Mouse (Mus musculus) frontal cortex, postnatal 25 days (tissue): ENCODE data around the gene Olfr1331.
"Not testable (repeated sequence)": the region's sequence is repeated elsewhere in the genome, so short reads cannot be mapped to it uniquely, and the experiment has no call there.

ENCODE experiments used
- DNase-seq, 2 experiments: peaks; one replicate each; pipeline ENCODE4 v3.0.0; 2022; ENCODE audit warnings: low spot score in 2 of 2

Olfr1331 gene

DNA sequence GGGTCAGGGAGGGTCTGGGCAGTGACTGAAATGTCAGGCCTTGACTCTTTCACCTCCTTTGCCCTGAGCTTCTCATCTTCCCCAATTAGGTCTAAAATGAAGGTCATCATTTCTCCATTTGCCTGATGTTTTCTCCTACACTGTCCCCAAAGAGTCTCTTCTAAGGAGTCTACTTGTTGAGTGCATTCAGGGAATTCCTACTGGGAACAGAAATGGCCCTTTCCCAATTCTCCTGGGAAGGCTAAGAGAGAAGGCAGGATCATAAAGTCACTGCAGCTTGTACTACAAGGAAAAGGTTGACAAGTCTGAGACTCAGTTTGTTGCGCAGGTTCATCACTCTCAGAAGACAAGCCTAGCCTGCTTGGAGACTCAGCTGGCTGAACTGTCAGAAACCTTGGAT is at the start of gene Olfr1331:
Gene Olfr1331, plus strand, starts transcription at position 301 of the 400 bp plus-strand sequence.
- no peak for DNase-seq

DNA sequence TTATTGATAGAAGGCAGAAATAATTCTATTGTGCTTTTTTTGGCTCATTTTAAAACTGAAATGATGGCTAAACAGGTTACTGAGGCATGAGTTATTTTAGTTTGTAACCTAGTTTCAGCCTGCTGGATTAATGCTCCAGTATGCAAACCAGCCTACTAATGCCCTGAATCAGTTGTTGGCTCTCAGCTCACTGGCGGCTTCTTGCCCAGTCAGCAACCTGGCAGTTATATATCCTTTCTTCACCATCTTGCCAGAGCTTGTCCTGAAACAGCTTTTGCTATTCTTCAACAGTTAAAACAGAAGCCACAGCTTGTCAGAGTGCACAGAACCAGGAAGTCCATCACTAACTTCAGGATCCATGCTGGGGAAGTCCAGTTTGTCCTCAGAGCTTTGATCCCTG is 45.5 kb upstream of the Olfr1331 start:
- no peak for DNase-seq

DNA sequence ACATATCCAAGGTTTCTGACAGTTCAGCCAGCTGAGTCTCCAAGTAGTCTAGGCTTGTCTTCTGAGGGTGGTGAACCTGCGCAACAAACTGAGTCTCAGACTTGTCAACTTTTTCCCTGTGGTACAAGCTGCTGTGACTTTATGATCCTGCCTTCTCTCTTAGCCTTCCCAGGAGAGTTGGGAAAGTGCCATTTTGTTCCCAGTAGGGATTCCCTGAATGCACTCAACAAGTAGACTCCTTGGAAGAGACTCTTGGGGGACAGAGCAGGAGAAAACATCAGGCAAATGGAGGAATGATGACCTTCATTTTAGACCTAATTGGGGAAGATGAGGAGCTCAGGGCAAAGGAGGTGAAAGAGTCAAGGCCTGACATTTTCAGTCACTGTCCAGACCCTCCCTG is 28.3 kb upstream of the Olfr1331 start, which contains the start of gene Olfr1333:
Gene Olfr1333, minus strand, starts transcription at position 101 of the 400 bp plus-strand sequence.
- DNase-seq, result no peak

DNA sequence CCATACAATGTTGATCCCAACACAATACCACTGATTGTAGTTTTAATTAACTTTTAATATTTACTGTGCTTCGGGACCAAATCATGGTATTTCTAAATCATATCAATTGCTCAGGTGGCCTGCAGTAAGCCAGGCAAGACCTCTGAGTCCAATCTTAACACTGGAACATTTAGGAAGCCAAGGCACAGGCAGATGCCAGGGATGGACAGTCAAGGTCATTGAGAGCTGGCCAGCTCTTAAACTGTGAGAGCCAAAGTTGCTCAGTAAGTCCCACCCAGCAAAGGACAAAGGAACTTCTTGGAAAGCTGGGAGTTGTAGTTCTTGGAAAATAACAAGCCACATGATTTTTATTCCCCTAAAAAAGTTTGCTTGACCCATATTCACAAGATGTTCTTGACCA is 2.7 kb upstream of the Olfr1331 start:
- no peak for DNase-seq

DNA sequence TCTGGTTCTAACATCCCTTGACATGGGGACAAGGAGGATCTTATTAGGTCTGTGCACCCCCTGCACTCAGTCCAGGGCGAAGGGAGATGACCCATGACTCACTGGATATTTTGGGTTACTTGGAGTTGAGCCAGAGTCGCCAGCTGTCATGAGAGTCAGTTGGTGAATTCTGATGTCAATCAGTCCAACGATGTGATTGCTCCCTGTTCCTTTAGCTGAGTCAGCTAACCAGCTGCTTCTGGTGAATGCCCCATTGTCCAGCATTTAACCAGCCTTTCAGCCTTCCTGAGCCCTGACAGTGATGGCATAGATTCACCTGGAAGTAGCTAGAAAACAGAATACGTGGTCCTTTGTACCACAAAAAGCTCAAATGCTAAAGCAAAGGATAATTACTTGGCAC is 1.7 kb upstream of the Olfr1331 start:
- no peak for DNase-seq

DNA sequence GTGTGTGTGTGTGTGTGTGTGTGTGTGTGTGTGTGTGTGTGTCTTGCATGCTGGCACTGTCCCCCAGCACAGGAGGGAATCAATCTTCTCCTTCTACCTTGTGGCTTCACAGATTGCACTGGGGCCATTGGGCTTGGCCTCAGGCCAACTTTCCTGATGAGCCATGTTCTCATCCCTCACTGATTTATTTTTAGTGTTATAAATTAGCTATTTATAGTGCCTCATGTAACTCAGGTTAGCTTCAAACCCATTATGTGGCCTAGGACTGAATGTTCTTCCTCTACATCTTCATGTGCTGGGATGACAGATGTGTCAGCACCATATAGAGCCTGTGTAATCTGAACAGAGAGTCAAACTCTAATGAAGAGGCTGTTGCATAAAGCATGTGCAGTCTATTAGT is 3.1 kb downstream of the Olfr1331 start:
- no peak for DNase-seq

DNA sequence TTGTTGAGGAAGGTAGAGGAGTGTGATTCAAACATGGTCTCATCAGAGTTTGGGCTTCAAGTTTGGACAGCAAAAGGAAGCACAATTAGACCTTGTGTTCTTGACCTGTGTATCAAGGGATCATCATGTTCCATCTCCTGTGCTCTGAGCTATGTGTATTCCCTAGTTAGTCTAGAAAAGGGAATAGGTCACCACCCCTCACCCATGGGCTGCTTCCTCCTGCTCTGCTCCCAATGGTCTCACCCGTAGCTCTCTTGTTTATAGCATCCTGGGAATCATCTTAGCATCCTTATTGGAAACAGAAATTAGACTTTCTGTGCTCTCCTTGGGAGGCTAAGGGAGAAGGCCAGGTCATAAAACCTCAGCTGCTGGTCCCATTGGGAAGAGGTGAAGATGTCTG is 23.8 kb downstream of the Olfr1331 start, which contains the start of gene Olfr1330:
Gene Olfr1330, plus strand, starts transcription at position 301 of the 400 bp plus-strand sequence.
- no peak for DNase-seq

DNA sequence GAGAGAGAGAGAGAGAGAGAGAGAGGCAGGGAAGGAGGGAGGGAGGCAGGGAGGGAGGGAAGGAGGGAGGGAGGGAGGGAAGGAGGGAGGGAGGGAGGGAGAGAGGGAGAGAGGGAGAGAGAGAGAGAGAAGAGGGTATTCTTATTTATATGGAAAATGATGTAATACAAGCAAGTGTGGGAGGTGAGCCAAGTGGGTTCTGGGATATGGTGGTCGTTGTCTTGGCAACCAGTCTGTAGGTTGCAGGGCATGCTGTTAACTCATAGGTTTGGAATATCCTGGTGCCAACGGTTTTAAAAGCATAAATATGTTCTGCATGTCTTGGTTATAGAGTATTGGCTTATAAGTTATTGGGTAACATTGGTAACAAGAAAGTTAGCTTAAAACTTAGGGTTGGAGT is 37.5 kb downstream of the Olfr1331 start:
- no peak for DNase-seq

DNA sequence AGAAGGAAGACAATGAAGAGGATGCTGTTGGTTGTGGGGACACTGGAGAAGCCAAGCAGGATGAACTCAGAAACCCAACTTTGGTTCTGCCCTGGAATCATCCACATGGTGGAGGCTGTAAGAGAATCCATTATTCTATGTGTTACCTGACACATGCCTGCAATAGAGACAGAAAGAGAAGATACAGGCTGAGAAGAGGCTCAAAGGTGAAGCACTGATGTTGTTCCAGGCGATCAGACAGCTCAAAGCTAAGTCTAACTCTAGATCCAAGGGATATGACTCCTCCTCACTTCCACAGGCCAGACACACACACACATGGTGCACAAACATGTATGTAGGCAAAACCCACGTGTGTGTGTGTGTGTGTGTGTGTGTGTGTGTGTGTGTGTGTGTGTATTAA is 52.9 kb downstream of the Olfr1331 start, which contains the start of gene Olfr1329:
Gene Olfr1329, minus strand, starts transcription at position 101 of the 400 bp plus-strand sequence.
- DNase-seq, result not testable (repeated sequence)
